Mouse (Mus musculus) embryonic facial prominence, embryonic 10.5 days (tissue): Measurements from ENCODE around the gene Tmem63b. TPM values are rescaled to one million over a fixed set of nuclear protein-coding genes. Genes with fewer than 3 reads are reported as not detected.

ENCODE experiments used
- DNase-seq: peaks from one replicate; pipeline ENCODE4 v3.0.0-alpha.2; 2017; ENCODE audit warnings: low spot score
- H3K27ac ChIP-seq: fragments of 300-500 bp; sonication (generic); replicated peaks from 2 replicates; pipeline ENCODE4 v1.5.1; 2016; ENCODE audit warnings: mild to moderate bottlenecking
- H3K27me3 ChIP-seq: fragments of 300-500 bp; sonication (generic); replicated peaks from 2 replicates; pipeline ENCODE4 v1.6.1; 2016; ENCODE audit warnings: low read depth, mild to moderate bottlenecking; ENCODE audit not compliant: poor library complexity, severe bottlenecking
- H3K36me3 ChIP-seq: fragments of 300-500 bp; sonication (generic); replicated peaks from 2 replicates; pipeline ENCODE4 v1.6.1; 2016; ENCODE audit warnings: mild to moderate bottlenecking, moderate library complexity
- H3K4me1 ChIP-seq: fragments of 300-500 bp; sonication (generic); 2 replicates; pipeline ENCODE4 v1.6.1; 2016
- H3K4me3 ChIP-seq: fragments of 300-500 bp; sonication (generic); 2 replicates; pipeline ENCODE4 v1.5.1; 2016; ENCODE audit warnings: mild to moderate bottlenecking, moderate library complexity
- H3K9me3 ChIP-seq: fragments of 300-500 bp; sonication (generic); 2 replicates; pipeline ENCODE4 v1.6.1; 2016; ENCODE audit warnings: mild to moderate bottlenecking
- WGBS: fragments of 180-500 bp; shearing (Covaris S2); methylation state at CpG from one replicate; pipeline ENCODE4 v1.1.7; 2016; 5-methylcytosine and 5-hydroxymethylcytosine counted together
- polyA plus RNA-seq: library from polyadenylated mRNA; unstranded; fragments of >200 nt; fragmentation: Nextera tagmentation; extraction: Ambion mirVana; gene quantifications from 2 replicates; pipeline ENCODE4 v1.2.1, GENCODE M21; 2016

The Tmem63b gene
- polyA plus RNA-seq, 1 experiment from 2014 or later = 41.6 TPM

GRCm38 (mm10) chr17:45684667-45685131, 2.0 kb downstream of the Tmem63b start:
- H3K27ac ChIP-seq = peak overlapping the region; percentile 95

GRCm38 (mm10) chr17:45682843-45683242, 3.9 kb downstream of the Tmem63b start:
- Histone ChIP-seq H3K27me3 (no peaks in the 10 kb centered on the region), H3K9me3 (no peaks in the 10 kb centered on the region), H3K36me3 (peaks cover 16% of the 10 kb centered on the region), H3K27ac (no peak overlapping the region), H3K4me3 (no peak overlapping the region), H3K4me1 (peaks cover 51% of the 10 kb centered on the region)
- no peak for DNase-seq
- WGBS = 93% methylated on average over 4 of the region's 4 CpGs

More at GRCm38 (mm10) chr17:45684667-45685131, 2.0 kb downstream of the Tmem63b start:
- WGBS = 31% methylated on average over 14 of the region's 14 CpGs
- Histone ChIP-seq H3K36me3 (no peaks in the 10 kb centered on the region; the same call in 1 of the 2 replicates), H3K27me3 (no peaks in the 10 kb centered on the region), H3K4me3 (peak overlapping the region; percentile 93), H3K9me3 (no peaks in the 10 kb centered on the region), H3K4me1 (peaks cover 37% of the 10 kb centered on the region)
- DNase-seq = no peak

GRCm38 (mm10) chr17:45681588-45681987, 5.1 kb downstream of the Tmem63b start:
- H3K4me3 ChIP-seq = no peak overlapping the region
- no peak overlapping the region for H3K27ac ChIP-seq
- H3K36me3 ChIP-seq = peaks cover 27% of the 10 kb centered on the region
- peaks cover 42% of the 10 kb centered on the region for H3K4me1 ChIP-seq
- H3K9me3 ChIP-seq = no peaks in the 10 kb centered on the region
- H3K27me3 ChIP-seq = no peaks in the 10 kb centered on the region
- 98% methylated on average over 1 of the region's 1 CpGs for WGBS
- DNase-seq = peak; percentile 39

- DNase-seq = peak; percentile 46
- Histone ChIP-seq H3K36me3 (peaks cover 38% of the 10 kb centered on the region), H3K4me1 (peaks cover 40% of the 10 kb centered on the region), H3K27ac (peak overlapping the region; percentile 40), H3K4me3 (peak overlapping the region; percentile 14), H3K27me3 (no peaks in the 10 kb centered on the region), H3K9me3 (no peaks in the 10 kb centered on the region)
- 52% methylated on average over 8 of the region's 8 CpGs for WGBS
Observed at GRCm38 (mm10) chr17:45680391-45680980, 6.2 kb downstream of the Tmem63b start.

GRCm38 (mm10) chr17:45678106-45678505, 8.6 kb downstream of the Tmem63b start:
- H3K36me3 ChIP-seq = peaks cover 62% of the 10 kb centered on the region
- H3K4me1 ChIP-seq = peaks cover 29% of the 10 kb centered on the region
- H3K27ac ChIP-seq = no peak overlapping the region
- peak; percentile 78 for DNase-seq
- 31% methylated on average over 7 of the region's 7 CpGs for WGBS
- H3K4me3 ChIP-seq = no peak overlapping the region
- no peaks in the 10 kb centered on the region for H3K27me3 ChIP-seq
- H3K9me3 ChIP-seq = no peaks in the 10 kb centered on the region

- DNase-seq = no peak
- H3K4me1 ChIP-seq = peaks cover 3% of the 10 kb centered on the region; the same call in 1 of the 2 replicates
Observed at GRCm38 (mm10) chr17:45672598-45672997, 14.1 kb downstream of the Tmem63b start.

GRCm38 (mm10) chr17:45671821-45672220, 14.9 kb downstream of the Tmem63b start:
- Histone ChIP-seq H3K27me3 (no peaks in the 10 kb centered on the region), H3K9me3 (no peaks in the 10 kb centered on the region), H3K4me3 (no peak overlapping the region), H3K36me3 (peaks cover 100% of the 10 kb centered on the region), H3K27ac (no peak overlapping the region), H3K4me1 (peaks cover 3% of the 10 kb centered on the region; the same call in 1 of the 2 replicates)
- DNase-seq = no peak
- WGBS = 92% methylated on average over 1 of the region's 1 CpGs

More at GRCm38 (mm10) chr17:45672598-45672997, 14.1 kb downstream of the Tmem63b start:
- Histone ChIP-seq H3K36me3 (peaks cover 98% of the 10 kb centered on the region), H3K9me3 (no peaks in the 10 kb centered on the region), H3K4me3 (no peak overlapping the region), H3K27me3 (no peaks in the 10 kb centered on the region), H3K27ac (no peak overlapping the region)
- 88% methylated on average over 2 of the region's 2 CpGs for WGBS

- DNase-seq = no peak
- no peaks in the 10 kb centered on the region for H3K9me3 ChIP-seq
- 91% methylated on average over 10 of the region's 10 CpGs for WGBS
Observed at GRCm38 (mm10) chr17:45667986-45668385, 18.7 kb downstream of the Tmem63b start.

GRCm38 (mm10) chr17:45667481-45667880, 19.2 kb downstream of the Tmem63b start:
- H3K4me3 ChIP-seq = no peak overlapping the region
- H3K27me3 ChIP-seq = no peaks in the 10 kb centered on the region
- WGBS = 86% methylated on average over 10 of the region's 10 CpGs
- DNase-seq = no peak
- no peaks in the 10 kb centered on the region for H3K9me3 ChIP-seq
- H3K27ac ChIP-seq = no peak overlapping the region
- H3K36me3 ChIP-seq = peaks cover 99% of the 10 kb centered on the region
- peaks cover 5% of the 10 kb centered on the region for H3K4me1 ChIP-seq

More at GRCm38 (mm10) chr17:45667986-45668385, 18.7 kb downstream of the Tmem63b start:
- Histone ChIP-seq H3K36me3 (peaks cover 99% of the 10 kb centered on the region), H3K27ac (no peak overlapping the region), H3K27me3 (no peaks in the 10 kb centered on the region), H3K4me1 (peaks cover 5% of the 10 kb centered on the region), H3K4me3 (no peak overlapping the region)

- H3K27ac ChIP-seq = no peak overlapping the region
- no peak overlapping the region for H3K4me3 ChIP-seq
- H3K36me3 ChIP-seq = peaks cover 99% of the 10 kb centered on the region
- peaks cover 5% of the 10 kb centered on the region for H3K4me1 ChIP-seq
- 79% methylated on average over 11 of the region's 11 CpGs for WGBS
- DNase-seq = no peak
- H3K27me3 ChIP-seq = no peaks in the 10 kb centered on the region
- no peaks in the 10 kb centered on the region for H3K9me3 ChIP-seq
Observed at GRCm38 (mm10) chr17:45666091-45666490, 20.6 kb downstream of the Tmem63b start.

GRCm38 (mm10) chr17:45664608-45665007, 22.1 kb downstream of the Tmem63b start:
- 91% methylated on average over 13 of the region's 13 CpGs for WGBS
- no peak for DNase-seq
- H3K9me3 ChIP-seq = no peaks in the 10 kb centered on the region
- peaks cover 95% of the 10 kb centered on the region for H3K36me3 ChIP-seq
- no peak overlapping the region for H3K4me3 ChIP-seq
- peaks cover 17% of the 10 kb centered on the region for H3K4me1 ChIP-seq
- H3K27me3 ChIP-seq = no peaks in the 10 kb centered on the region
- no peak overlapping the region for H3K27ac ChIP-seq

GRCm38 (mm10) chr17:45663106-45663919, 23.4 kb downstream of the Tmem63b start:
- H3K27ac ChIP-seq = peak overlapping the region; percentile 21; the same call in 1 of the 2 replicates
- H3K4me3 ChIP-seq = peak overlapping the region; percentile 34
- peaks cover 28% of the 10 kb centered on the region for H3K4me1 ChIP-seq
- H3K27me3 ChIP-seq = no peaks in the 10 kb centered on the region
- peak; percentile 86 for DNase-seq
- no peaks in the 10 kb centered on the region for H3K9me3 ChIP-seq
- 27% methylated on average over 27 of the region's 27 CpGs for WGBS
- peaks cover 82% of the 10 kb centered on the region for H3K36me3 ChIP-seq
